Mouse (Mus musculus) kidney, postnatal 0 days (tissue): ENCODE measurements around the gene Lrrc8c. TPM values are rescaled to one million over a fixed set of nuclear protein-coding genes. Genes with fewer than 3 reads are reported as not detected.

ENCODE experiments used
- ATAC-seq: fragments of 200-750 bp; cut with Nextera tagmentation; replicated peaks from 2 replicates; pipeline ENCODE4 v1.8.0; 2017; ENCODE audit warnings: low read depth, moderate number of reproducible peaks, moderate TSS enrichment, moderate library complexity; ENCODE audit not compliant: low FRiP score
- DNase-seq: peaks from one replicate; pipeline ENCODE4 v3.0.0-alpha.2; 2016; ENCODE audit warnings: low spot score
- H3K27ac ChIP-seq: fragments of 300-500 bp; sonication (generic); 2 replicates; pipeline ENCODE4 v1.5.1; 2014; ENCODE audit warnings: mild to moderate bottlenecking
- H3K27me3 ChIP-seq: fragments of 300-500 bp; sonication (generic); 2 replicates; pipeline ENCODE4 v1.6.1; 2014; ENCODE audit warnings: low read length, mixed read lengths; ENCODE audit not compliant: insufficient read depth
- H3K36me3 ChIP-seq: fragments of 300-500 bp; sonication (generic); 2 replicates; pipeline ENCODE4 v1.6.1; 2014; ENCODE audit warnings: low read length, mixed read lengths; ENCODE audit not compliant: insufficient read depth
- H3K4me1 ChIP-seq: fragments of 300-500 bp; sonication (generic); replicated peaks from 2 replicates; pipeline ENCODE4 v1.6.1; 2014; ENCODE audit warnings: antibody characterized with exemption, low read length, mixed read lengths; ENCODE audit not compliant: insufficient read depth
- H3K4me2 ChIP-seq: fragments of 300-500 bp; sonication (generic); 2 replicates; pipeline ENCODE4 v1.6.1; 2014; ENCODE audit warnings: mild to moderate bottlenecking, low read length, moderate library complexity, mixed read lengths
- H3K4me3 ChIP-seq: fragments of 300-500 bp; sonication (generic); replicated peaks from 2 replicates; pipeline ENCODE4 v1.5.1; 2014; ENCODE audit warnings: low read depth, low read length
- H3K9ac ChIP-seq: fragments of 300-500 bp; sonication (generic); 2 replicates; pipeline ENCODE4 v1.6.1; 2014; ENCODE audit warnings: low read depth, low read length
- H3K9me3 ChIP-seq: fragments of 300-500 bp; sonication (generic); replicated peaks from 2 replicates; pipeline ENCODE4 v1.6.1; 2016; ENCODE audit warnings: low read length, inconsistent platforms, mixed read lengths
- CTCF ChIP-seq: IDR thresholded peaks from 2 replicates; pipeline ENCODE4 v1.5.1; 2016; ENCODE audit warnings: antibody characterized with exemption, low read depth, mild to moderate bottlenecking, moderate library complexity
- WGBS: fragments of 180-500 bp; shearing (Covaris S2); extraction: QIAGEN DNeasy Blood & Tissue Kit; methylation state at CpG from one replicate; pipeline ENCODE4 v1.1.7; 2014; 5-methylcytosine and 5-hydroxymethylcytosine counted together
- polyA plus RNA-seq: library from polyadenylated mRNA; unstranded; fragments of >200 nt; fragmentation: Nextera tagmentation; extraction: Ambion mirVana; gene quantifications from 2 replicates; pipeline ENCODE4 v1.2.1, GENCODE M21; 2015

The Lrrc8c gene
- polyA plus RNA-seq, 1 experiment from 2014 or later = 14.8 TPM

GRCm38 (mm10) chr5:105557777-105558240, 38.6 kb downstream of the Lrrc8c start:
- Histone ChIP-seq H3K9me3 (no peaks in the 10 kb centered on the region), H3K27ac (no peak overlapping the region), H3K27me3 (no peaks in the 10 kb centered on the region), H3K4me1 (no peaks in the 10 kb centered on the region), H3K36me3 (no peaks in the 10 kb centered on the region), H3K4me2 (no peak overlapping the region), H3K4me3 (no peak overlapping the region), H3K9ac (no peak overlapping the region)
- TF ChIP-seq CTCF = no peak
- 82% methylated on average over 4 of the region's 4 CpGs for WGBS
- no peak for DNase-seq
- no peak for ATAC-seq

- H3K9ac ChIP-seq = no peak overlapping the region
- H3K27ac ChIP-seq = no peak overlapping the region
- 90% methylated on average over 4 of the region's 4 CpGs for WGBS
- no peak overlapping the region for H3K4me2 ChIP-seq
- no peaks in the 10 kb centered on the region for H3K4me1 ChIP-seq
- H3K27me3 ChIP-seq = no peaks in the 10 kb centered on the region
- no peak overlapping the region for H3K4me3 ChIP-seq
- no peaks in the 10 kb centered on the region for H3K36me3 ChIP-seq
- TF ChIP-seq CTCF = no peak
- no peak for ATAC-seq
- H3K9me3 ChIP-seq = no peaks in the 10 kb centered on the region
- no peak for DNase-seq
Observed at GRCm38 (mm10) chr5:105558517-105558916, 39.3 kb downstream of the Lrrc8c start.

GRCm38 (mm10) chr5:105561926-105562325, 42.7 kb downstream of the Lrrc8c start:
- Histone ChIP-seq H3K27ac (no peak overlapping the region), H3K4me2 (no peak overlapping the region), H3K4me3 (no peak overlapping the region), H3K4me1 (no peaks in the 10 kb centered on the region), H3K9ac (no peak overlapping the region), H3K36me3 (no peaks in the 10 kb centered on the region), H3K27me3 (no peaks in the 10 kb centered on the region), H3K9me3 (no peaks in the 10 kb centered on the region)
- ATAC-seq (no peak), DNase-seq (no peak)
- no peak for TF ChIP-seq CTCF

GRCm38 (mm10) chr5:105564761-105565160, 45.6 kb downstream of the Lrrc8c start:
- Histone ChIP-seq H3K9ac (no peak overlapping the region), H3K4me2 (no peak overlapping the region), H3K4me3 (no peak overlapping the region), H3K27me3 (no peaks in the 10 kb centered on the region), H3K9me3 (no peaks in the 10 kb centered on the region), H3K27ac (no peak overlapping the region), H3K36me3 (no peaks in the 10 kb centered on the region), H3K4me1 (no peaks in the 10 kb centered on the region)
- DNase-seq (no peak), ATAC-seq (no peak)
- WGBS = 79% methylated on average over 4 of the region's 4 CpGs
- no peak for TF ChIP-seq CTCF

GRCm38 (mm10) chr5:105565824-105566223, 46.6 kb downstream of the Lrrc8c start:
- no peak for ATAC-seq
- no peak overlapping the region for H3K4me2 ChIP-seq
- no peak overlapping the region for H3K4me3 ChIP-seq
- H3K27me3 ChIP-seq = no peaks in the 10 kb centered on the region
- 80% methylated on average over 4 of the region's 4 CpGs for WGBS
- H3K4me1 ChIP-seq = no peaks in the 10 kb centered on the region
- no peak for DNase-seq
- no peaks in the 10 kb centered on the region for H3K36me3 ChIP-seq
- TF ChIP-seq CTCF = no peak
- no peaks in the 10 kb centered on the region for H3K9me3 ChIP-seq
- H3K27ac ChIP-seq = no peak overlapping the region
- no peak overlapping the region for H3K9ac ChIP-seq

- Histone ChIP-seq H3K27me3 (no peaks in the 10 kb centered on the region), H3K4me3 (no peak overlapping the region), H3K9ac (no peak overlapping the region), H3K4me1 (no peaks in the 10 kb centered on the region), H3K4me2 (no peak overlapping the region), H3K36me3 (no peaks in the 10 kb centered on the region), H3K9me3 (no peaks in the 10 kb centered on the region), H3K27ac (no peak overlapping the region)
- ATAC-seq = no peak
- WGBS = 64% methylated on average over 7 of the region's 7 CpGs
- TF ChIP-seq CTCF = no peak
- DNase-seq = no peak
Observed at GRCm38 (mm10) chr5:105566852-105567412, 47.7 kb downstream of the Lrrc8c start.
